Mouse (Mus musculus): ENCODE measurements around the gene Gm28539.

Gm28539 gene

DNA sequence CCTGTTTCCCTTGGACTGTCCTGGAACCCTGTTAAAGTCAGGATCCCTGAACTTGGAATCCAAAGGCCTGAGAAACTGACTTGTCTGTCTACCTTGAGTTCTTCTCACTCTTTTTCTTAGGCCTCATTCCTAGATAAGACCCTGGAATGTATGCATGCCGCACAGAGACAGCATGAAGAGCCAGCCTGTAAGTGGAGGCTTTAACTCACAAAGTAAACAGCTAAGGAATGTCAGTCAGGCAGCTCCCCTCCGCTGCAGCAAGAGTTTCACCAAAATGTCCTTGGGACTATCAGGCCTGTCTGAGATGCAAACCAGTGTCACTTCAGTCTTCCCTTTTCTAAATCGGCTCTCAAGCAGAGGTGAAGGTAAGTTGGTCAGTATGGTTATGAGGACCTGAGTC, 134.5 kb downstream of the Gm28539 start:
- 90% methylated on average over 3 of the region's 3 CpGs for WGBS

DNA sequence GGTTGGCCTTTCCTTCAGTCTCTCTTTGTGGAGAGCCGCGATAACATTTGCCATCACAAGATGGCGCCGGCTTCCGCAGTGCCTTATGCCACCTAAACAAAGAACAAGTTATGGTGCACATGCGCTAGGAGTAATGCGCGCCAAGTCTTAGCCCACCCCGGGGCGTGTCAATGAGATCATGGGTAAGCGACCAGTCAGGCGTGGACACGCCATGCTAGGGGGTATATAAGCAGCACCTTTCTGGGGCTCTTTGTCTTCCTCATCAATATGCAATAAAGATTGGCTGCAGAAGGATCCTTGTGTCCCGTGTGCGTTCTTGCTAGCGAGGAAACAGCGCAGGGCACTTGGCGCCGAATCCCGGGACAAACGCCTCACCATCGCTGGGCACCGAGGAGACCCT, 139.3 kb downstream of the Gm28539 start:
- 88% methylated on average over 23 of the region's 23 CpGs for WGBS

DNA sequence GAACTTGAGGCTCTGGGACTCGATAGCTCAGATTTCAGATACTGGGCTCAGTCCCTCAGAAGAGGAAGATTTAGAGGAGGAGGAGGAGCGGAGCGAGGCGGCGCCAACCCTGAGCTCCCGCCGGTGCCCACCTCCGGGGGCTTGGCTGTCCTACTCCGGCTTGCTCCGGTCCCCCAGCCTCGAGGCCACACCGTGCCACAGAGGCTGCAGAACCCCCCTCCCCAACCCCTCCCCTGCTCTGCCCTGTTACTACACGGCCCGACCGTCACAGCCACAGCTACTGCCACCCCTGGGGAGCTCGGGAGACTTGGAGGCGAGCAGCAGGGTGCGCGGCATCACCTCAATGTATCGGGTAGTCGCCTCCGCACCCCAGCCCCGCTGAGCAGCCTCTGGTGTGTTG, 139.9 kb downstream of the Gm28539 start:
- 84% methylated on average over 22 of the region's 23 CpGs for WGBS

DNA sequence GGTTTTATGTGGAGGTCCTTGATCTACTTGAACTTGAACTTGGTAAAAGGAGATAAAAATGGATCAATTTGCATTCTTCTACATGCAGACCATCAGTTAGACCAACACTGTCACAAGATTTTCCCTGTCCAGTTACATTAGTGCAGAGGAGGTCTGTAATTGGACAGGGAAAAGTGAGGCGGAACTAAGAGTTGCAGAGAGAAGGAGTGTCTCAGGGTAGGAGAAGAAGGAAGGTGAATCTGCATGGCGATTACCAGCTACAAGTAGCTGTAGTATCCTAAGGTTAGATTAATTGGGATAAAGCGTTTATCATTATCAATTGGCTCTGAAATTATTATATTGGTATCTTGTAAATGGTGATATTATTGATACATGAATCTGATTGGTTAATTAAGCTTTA, 150.0 kb downstream of the Gm28539 start:
- WGBS = 88% methylated on average over 3 of the region's 3 CpGs

DNA sequence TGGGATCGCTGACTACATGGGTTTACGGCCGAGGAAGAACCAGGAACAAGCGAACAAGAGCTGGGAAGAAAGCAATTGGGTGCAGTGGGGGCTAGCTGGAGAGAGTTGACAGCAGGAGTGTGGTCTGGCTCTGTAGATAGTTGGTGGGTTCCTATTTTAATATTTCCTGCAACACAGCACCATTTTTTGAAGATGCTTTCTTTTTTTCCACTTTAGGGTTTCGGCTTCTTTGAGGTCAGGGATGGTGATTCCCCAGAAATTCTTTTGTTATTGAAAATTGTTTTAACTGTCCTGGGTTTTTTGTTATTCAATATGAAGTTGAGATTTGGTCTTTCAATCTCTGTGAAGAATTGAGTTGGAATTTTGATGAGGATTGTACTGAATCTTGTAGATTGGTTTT, 150.5 kb downstream of the Gm28539 start:
- WGBS = 88% methylated on average over 5 of the region's 5 CpGs

DNA sequence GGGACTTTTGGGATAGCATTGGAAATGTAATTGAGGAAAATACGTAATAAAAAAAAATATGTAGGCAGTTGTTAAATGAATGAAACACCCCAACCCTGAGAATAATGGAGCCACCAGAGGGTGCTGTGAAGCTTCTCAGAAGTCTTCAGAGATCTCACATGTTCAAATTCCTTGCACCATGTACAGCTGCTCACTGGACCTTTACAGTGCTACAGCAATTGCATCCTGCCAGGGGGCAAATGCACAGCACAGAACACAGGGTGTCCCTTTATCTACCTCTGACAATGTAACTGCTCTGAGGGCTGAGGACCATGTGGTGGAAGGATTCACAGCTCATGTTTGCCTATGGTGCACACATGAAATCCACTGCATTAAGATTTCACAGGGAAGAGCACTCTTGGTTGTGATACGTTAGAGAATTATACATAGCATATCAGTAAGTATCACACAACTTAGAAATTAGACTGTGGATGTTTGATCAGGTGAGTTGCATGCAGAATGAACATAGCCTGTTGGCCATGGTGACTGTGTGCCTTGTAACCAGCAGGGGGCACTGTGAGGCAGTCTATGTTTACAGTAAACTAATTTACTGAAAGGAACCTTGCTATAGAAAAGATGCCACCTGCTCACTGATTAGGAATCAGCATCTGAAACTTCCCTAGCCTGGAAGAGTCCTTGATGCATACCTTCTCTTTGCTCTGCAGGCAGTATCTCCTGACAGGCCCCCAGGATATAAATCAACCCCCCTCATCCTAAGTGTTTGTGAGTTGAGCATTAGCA, 166.4 kb downstream of the Gm28539 start:
- 43% methylated on average over 2 of the region's 2 CpGs for WGBS

DNA sequence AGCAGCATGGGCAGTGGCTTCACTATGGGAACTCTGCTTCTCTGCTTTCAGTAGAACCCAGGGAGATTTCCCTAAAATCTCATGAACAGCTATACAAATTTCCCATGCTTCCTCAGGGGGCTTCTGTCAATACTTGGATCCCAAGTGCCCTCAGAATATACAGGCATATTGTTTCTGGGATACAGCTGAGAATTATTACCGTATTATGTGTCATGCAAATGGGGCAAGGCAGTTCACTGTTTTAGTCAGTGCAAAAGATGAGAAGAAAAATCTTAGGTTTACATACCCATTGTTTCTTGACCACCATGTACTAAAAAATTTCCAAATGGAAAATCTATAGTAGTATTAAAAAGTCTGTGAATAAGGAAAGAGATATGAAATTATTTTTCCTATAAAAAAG, 167.4 kb downstream of the Gm28539 start:
- 82% methylated on average over 1 of the region's 1 CpGs for whole genome bisulfite sequencing

DNA sequence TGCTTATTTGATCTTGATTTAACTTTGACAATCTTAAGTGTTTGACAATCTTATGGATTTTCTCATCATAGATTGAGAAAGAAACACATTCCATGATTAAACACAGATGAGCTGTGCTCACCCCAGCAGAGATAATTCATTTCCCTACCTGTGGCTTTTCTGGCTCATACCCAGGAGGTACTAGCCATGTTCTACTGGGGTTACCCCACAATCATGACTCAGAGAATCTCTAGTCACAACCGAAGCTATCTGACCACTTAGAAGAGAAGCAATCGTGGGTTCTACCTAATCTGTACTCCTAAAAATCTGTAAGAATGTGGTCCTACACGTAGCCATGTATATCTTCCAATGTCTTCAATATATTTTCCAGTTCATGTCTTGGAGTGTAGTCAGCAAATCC, 168.9 kb downstream of the Gm28539 start:
- 71% methylated on average over 3 of the region's 3 CpGs for WGBS

All from cerebral cortex, adult 2 months (tissue).